Mouse (Mus musculus) kidney, embryonic 14.5 days (tissue): ENCODE measurements around the gene Cfap20. TPM values are rescaled to one million over a fixed set of nuclear protein-coding genes. Genes with fewer than 3 reads are reported as not detected.

ENCODE experiments used
- ATAC-seq: fragments of 200-750 bp; cut with Nextera tagmentation; 2 replicates; pipeline ENCODE4 v1.8.0; 2017; ENCODE audit warnings: moderate number of reproducible peaks, mild to moderate bottlenecking, moderate TSS enrichment, moderate library complexity; ENCODE audit not compliant: low FRiP score, low TSS enrichment
- H3K27ac ChIP-seq: fragments of 300-500 bp; sonication (generic); 2 replicates; pipeline ENCODE4 v1.5.1; 2014; ENCODE audit warnings: low read depth, mild to moderate bottlenecking, low read length, moderate library complexity, mixed read lengths
- H3K27me3 ChIP-seq: fragments of 300-500 bp; sonication (generic); 2 replicates; pipeline ENCODE4 v1.6.1; 2014; ENCODE audit warnings: mild to moderate bottlenecking, low read length; ENCODE audit not compliant: control insufficient read depth, insufficient read depth
- H3K36me3 ChIP-seq: fragments of 300-500 bp; sonication (generic); 2 replicates; pipeline ENCODE4 v1.6.1; 2014; ENCODE audit warnings: low read length, mixed read lengths; ENCODE audit not compliant: control insufficient read depth, insufficient read depth
- H3K4me1 ChIP-seq: fragments of 300-500 bp; sonication (generic); 2 replicates; pipeline ENCODE4 v1.6.1; 2014; ENCODE audit warnings: low read length, mixed read lengths; ENCODE audit not compliant: control insufficient read depth, insufficient read depth
- H3K4me2 ChIP-seq: fragments of 300-500 bp; sonication (generic); replicated peaks from 2 replicates; pipeline ENCODE4 v1.6.1; 2014; ENCODE audit warnings: low read depth, mild to moderate bottlenecking, low read length
- H3K4me3 ChIP-seq: fragments of 300-500 bp; sonication (generic); 2 replicates; pipeline ENCODE4 v1.5.1; 2014; ENCODE audit warnings: mild to moderate bottlenecking, low read length
- H3K9ac ChIP-seq: fragments of 300-500 bp; sonication (generic); 2 replicates; pipeline ENCODE4 v1.6.1; 2014; ENCODE audit warnings: low read depth, mild to moderate bottlenecking, low read length, moderate library complexity
- H3K9me3 ChIP-seq: fragments of 300-500 bp; sonication (generic); 2 replicates; pipeline ENCODE4 v1.6.1; 2016; ENCODE audit warnings: low read length; ENCODE audit not compliant: control insufficient read depth
- WGBS: fragments of 180-500 bp; shearing (Covaris S2); extraction: QIAGEN DNeasy Blood & Tissue Kit; methylation state at CpG from one replicate; pipeline ENCODE4 v1.1.7; 2014; 5-methylcytosine and 5-hydroxymethylcytosine counted together
- polyA plus RNA-seq: library from polyadenylated mRNA; unstranded; fragments of >200 nt; fragmentation: Nextera tagmentation; extraction: Ambion mirVana; gene quantifications from 2 replicates; pipeline ENCODE4 v1.2.1, GENCODE M21; 2014

Gene Cfap20
- polyA plus RNA-seq, 1 experiment from 2014 or later, result 164 TPM

- no peaks in the 10 kb centered on the region for H3K36me3 ChIP-seq
Observed at GRCm38 (mm10) chr8:95440168-95440709, 5.6 kb upstream of the Cfap20 start.

DNA sequence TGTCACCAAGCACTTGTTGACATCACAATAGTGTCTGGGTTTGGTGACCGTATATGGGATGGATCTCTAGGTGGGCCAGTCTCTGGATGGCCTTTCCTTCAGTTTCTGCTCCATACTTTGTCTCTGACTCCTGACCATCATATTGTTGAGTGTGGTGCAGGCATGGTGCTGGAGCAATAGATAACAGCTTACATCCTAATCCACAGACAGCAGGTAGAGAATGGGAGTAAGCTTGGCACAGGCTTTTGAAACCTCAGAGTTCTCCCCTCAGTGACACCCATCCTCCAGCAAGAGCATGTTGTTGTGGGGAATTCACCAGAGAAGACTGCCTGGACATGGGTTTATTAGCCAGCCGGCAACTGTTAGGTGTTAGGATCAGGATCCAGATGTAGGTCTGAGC, 4.8 kb upstream of the Cfap20 start:
- H3K27me3 ChIP-seq, result no peaks in the 10 kb centered on the region
- WGBS, result 93% methylated on average over 2 of the region's 2 CpGs
- H3K4me3 ChIP-seq, result no peak overlapping the region
- H3K36me3 ChIP-seq, result no peaks in the 10 kb centered on the region
- H3K4me1 ChIP-seq, result no peaks in the 10 kb centered on the region
- H3K9ac ChIP-seq, result no peak overlapping the region
- H3K9me3 ChIP-seq, result no peaks in the 10 kb centered on the region
- H3K4me2 ChIP-seq, result no peak overlapping the region
- ATAC-seq, result no peak
- H3K27ac ChIP-seq, result no peak overlapping the region

More at GRCm38 (mm10) chr8:95440168-95440709, 5.6 kb upstream of the Cfap20 start:
- no peak overlapping the region for H3K4me2 ChIP-seq
- WGBS, result 87% methylated on average over 5 of the region's 5 CpGs
- H3K9ac ChIP-seq, result no peak overlapping the region
- no peak overlapping the region for H3K4me3 ChIP-seq
- no peak overlapping the region for H3K27ac ChIP-seq
- ATAC-seq, result no peak
- no peaks in the 10 kb centered on the region for H3K9me3 ChIP-seq
- H3K27me3 ChIP-seq, result no peaks in the 10 kb centered on the region
- H3K4me1 ChIP-seq, result no peaks in the 10 kb centered on the region

DNA sequence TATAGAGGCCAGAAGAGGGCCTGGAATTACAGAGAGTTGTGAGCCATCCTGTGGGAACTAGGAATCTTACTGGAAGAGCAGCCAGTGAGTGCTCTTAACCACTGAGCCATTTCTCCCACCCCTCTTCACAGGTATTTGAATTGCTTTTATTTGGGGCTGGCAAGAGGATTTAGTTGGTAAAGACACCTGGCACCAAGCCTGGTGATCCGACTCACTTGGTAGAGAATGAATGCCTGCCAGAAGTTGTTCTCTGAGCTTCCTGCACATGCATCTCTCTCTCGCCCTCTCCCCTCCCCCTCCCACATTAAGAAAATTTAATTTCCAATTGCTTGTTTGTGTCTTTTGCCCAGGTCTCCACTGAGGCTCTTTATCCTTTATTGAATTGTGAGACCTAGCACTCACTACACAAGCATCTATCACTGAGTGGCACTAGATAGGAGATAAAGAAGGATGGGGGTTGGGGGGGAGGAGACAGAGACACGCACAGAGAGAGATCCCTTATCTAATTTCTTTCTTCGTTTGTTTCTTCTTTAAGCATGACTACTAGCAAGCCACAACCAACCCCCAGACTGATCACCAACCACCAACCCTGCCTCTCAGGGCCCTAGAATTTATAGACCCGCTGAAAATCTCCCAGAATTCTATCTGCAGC, 2.8 kb upstream of the Cfap20 start:
- WGBS, result 71% methylated on average over 5 of the region's 5 CpGs
- no peak for ATAC-seq
- Histone ChIP-seq H3K27ac (no peak overlapping the region), H3K9me3 (no peaks in the 10 kb centered on the region), H3K4me1 (peaks cover 15% of the 10 kb centered on the region), H3K36me3 (no peaks in the 10 kb centered on the region), H3K4me2 (no peak overlapping the region), H3K9ac (no peak overlapping the region), H3K27me3 (no peaks in the 10 kb centered on the region), H3K4me3 (no peak overlapping the region)

GRCm38 (mm10) chr8:95435930-95436329, 1.3 kb upstream of the Cfap20 start:
- H3K9me3 ChIP-seq, result no peaks in the 10 kb centered on the region
- no peak overlapping the region for H3K4me3 ChIP-seq
- ATAC-seq, result no peak
- H3K27ac ChIP-seq, result no peak overlapping the region
- H3K4me2 ChIP-seq, result no peak overlapping the region
- peaks cover 16% of the 10 kb centered on the region for H3K4me1 ChIP-seq
- WGBS, result 85% methylated on average over 3 of the region's 3 CpGs
- no peaks in the 10 kb centered on the region for H3K36me3 ChIP-seq
- H3K9ac ChIP-seq, result no peak overlapping the region
- no peaks in the 10 kb centered on the region for H3K27me3 ChIP-seq

- Histone ChIP-seq H3K9ac (no peak overlapping the region), H3K36me3 (no peaks in the 10 kb centered on the region), H3K27me3 (no peaks in the 10 kb centered on the region), H3K4me1 (peaks cover 18% of the 10 kb centered on the region), H3K4me3 (peak overlapping the region; percentile 97), H3K9me3 (no peaks in the 10 kb centered on the region), H3K4me2 (no peak overlapping the region), H3K27ac (no peak overlapping the region)
- ATAC-seq, result no peak
- 92% methylated on average over 9 of the region's 9 CpGs for WGBS
Observed at GRCm38 (mm10) chr8:95435471-95435870, 802 bp upstream of the Cfap20 start.

GRCm38 (mm10) chr8:95434233-95434632, 436 bp downstream of the Cfap20 start:
- Histone ChIP-seq H3K9ac (peak overlapping the region; percentile 94), H3K27me3 (no peaks in the 10 kb centered on the region), H3K36me3 (no peaks in the 10 kb centered on the region), H3K4me3 (peak overlapping the region; percentile 97), H3K27ac (peak overlapping the region; percentile 91), H3K4me1 (peaks cover 30% of the 10 kb centered on the region), H3K4me2 (peak overlapping the region; percentile 72), H3K9me3 (no peaks in the 10 kb centered on the region)
- ATAC-seq, result peak; percentile 58
- WGBS, result under 1% methylated on average over 25 of the region's 25 CpGs

DNA sequence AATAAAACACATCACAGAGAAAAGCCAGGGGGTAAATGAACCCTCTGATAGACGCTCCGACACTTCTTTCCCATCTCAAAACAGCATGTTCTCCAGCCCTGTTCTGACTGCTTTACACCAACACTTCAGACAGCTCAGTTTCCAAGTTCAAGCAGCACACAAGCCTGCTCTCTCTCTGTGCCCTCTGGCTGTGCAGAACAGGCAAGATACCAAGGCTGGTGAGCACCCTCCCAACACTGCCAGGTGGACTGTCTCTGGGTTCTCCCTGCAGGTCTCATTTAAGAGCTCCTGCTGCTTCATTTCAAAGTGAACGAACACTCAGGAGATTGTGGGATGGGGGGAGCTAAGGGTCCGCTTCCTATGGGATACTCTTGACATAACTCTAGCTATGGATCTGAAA, 1.5 kb downstream of the Cfap20 start:
- peak overlapping the region; percentile 94; the same call in 1 of the 2 replicates for H3K9ac ChIP-seq
- H3K4me2 ChIP-seq, result peak overlapping the region; percentile 72
- H3K4me3 ChIP-seq, result peak overlapping the region; percentile 97
- WGBS, result 57% methylated on average over 4 of the region's 4 CpGs
- 0 out of 2 replicates have a peak overlapping the region, but pooled peaks have one; percentile 24 for H3K27ac ChIP-seq
- no peaks in the 10 kb centered on the region for H3K9me3 ChIP-seq
- peaks cover 39% of the 10 kb centered on the region for H3K4me1 ChIP-seq
- no peaks in the 10 kb centered on the region for H3K36me3 ChIP-seq
- no peak for ATAC-seq
- H3K27me3 ChIP-seq, result no peaks in the 10 kb centered on the region

GRCm38 (mm10) chr8:95432471-95432870, 2.2 kb downstream of the Cfap20 start:
- no peak overlapping the region; the same call in 1 of the 2 replicates for H3K4me3 ChIP-seq

GRCm38 (mm10) chr8:95429945-95430344, 4.7 kb downstream of the Cfap20 start:
- Histone ChIP-seq H3K36me3 (no peaks in the 10 kb centered on the region), H3K27me3 (no peaks in the 10 kb centered on the region), H3K4me1 (peaks cover 55% of the 10 kb centered on the region), H3K9me3 (no peaks in the 10 kb centered on the region), H3K4me3 (no peak overlapping the region), H3K4me2 (no peak overlapping the region), H3K9ac (peak overlapping the region; percentile 40; the same call in 1 of the 2 replicates), H3K27ac (peak overlapping the region; percentile 51; the same call in 1 of the 2 replicates)
- WGBS, result 37% methylated on average over 3 of the region's 3 CpGs
- peak; percentile 2; the same call in 1 of the 2 replicates for ATAC-seq

More at GRCm38 (mm10) chr8:95432471-95432870, 2.2 kb downstream of the Cfap20 start:
- H3K9ac ChIP-seq, result peak overlapping the region; percentile 94; the same call in 1 of the 2 replicates
- no peaks in the 10 kb centered on the region for H3K9me3 ChIP-seq
- ATAC-seq, result no peak
- no peak overlapping the region for H3K27ac ChIP-seq
- no peaks in the 10 kb centered on the region for H3K27me3 ChIP-seq
- peak overlapping the region; percentile 72; the same call in 1 of the 2 replicates for H3K4me2 ChIP-seq
- peaks cover 46% of the 10 kb centered on the region for H3K4me1 ChIP-seq
- no peaks in the 10 kb centered on the region for H3K36me3 ChIP-seq
- 76% methylated on average over 3 of the region's 3 CpGs for WGBS
